Mouse (Mus musculus) adrenal gland, postnatal 14 days (tissue): ENCODE data around the gene Mdfi. TPM values are rescaled to one million over a fixed set of nuclear protein-coding genes. Genes with fewer than 3 reads are reported as not detected.
"Not testable (repeated sequence)": the region's sequence is repeated elsewhere in the genome, so short reads cannot be mapped to it uniquely, and the experiment has no call there.

Experiments used
- DNase-seq: peaks from one replicate; pipeline ENCODE4 v3.0.0; 2021; ENCODE audit warnings: mixed read lengths
- long read RNA-seq, 2 experiments: library from polyadenylated mRNA; stranded (forward); transcript quantifications; one replicate each; pipeline ENCODE4 v2.0.0; 2021
- total RNA-seq: library from RNA; stranded (reverse); gene quantifications from 2 replicates; pipeline ENCODE4 v1.2.3, GENCODE M21; 2021

Mdfi gene
- 3.9 and 4.3 TPM in 2 replicates for total RNA-seq
- long read RNA-seq, experiment 1, partial matches to known transcripts = 0 of 2 reads
- long read RNA-seq, experiment 1, other reads (novel, unspliced or antisense) = 2 of 2 reads
- long read RNA-seq, experiment 2 = 0 reads

GRCm38 (mm10) chr17:47834482-47834767 is at the start of gene Mdfi:
TSS of gene Mdfi (minus strand) at chr17:47834691.
- DNase-seq = no peak

GRCm38 (mm10) chr17:47883099-47883498 is 48.6 kb upstream of the Mdfi start:
- no peak for DNase-seq

- no peak for DNase-seq
Observed at GRCm38 (mm10) chr17:47881330-47881729, 46.8 kb upstream of the Mdfi start.

GRCm38 (mm10) chr17:47879207-47879606 is 44.7 kb upstream of the Mdfi start:
- DNase-seq = no peak

GRCm38 (mm10) chr17:47878378-47879089 is 44.0 kb upstream of the Mdfi start:
- DNase-seq = peak; percentile 29

GRCm38 (mm10) chr17:47877715-47878377 is 43.4 kb upstream of the Mdfi start:
- no peak for DNase-seq

- no peak for DNase-seq
Observed at GRCm38 (mm10) chr17:47876776-47877714, 42.6 kb upstream of the Mdfi start.

GRCm38 (mm10) chr17:47873341-47873791 is 38.9 kb upstream of the Mdfi start:
- peak; percentile 86 for DNase-seq

GRCm38 (mm10) chr17:47872311-47873011 is 38.0 kb upstream of the Mdfi start:
- no peak for DNase-seq

- DNase-seq = no peak
Observed at GRCm38 (mm10) chr17:47869874-47870273, 35.4 kb upstream of the Mdfi start.

- no peak for DNase-seq
Observed at GRCm38 (mm10) chr17:47866037-47866436, 31.5 kb upstream of the Mdfi start.

- DNase-seq = peak; percentile 94
Observed at GRCm38 (mm10) chr17:47864496-47864895, 30.0 kb upstream of the Mdfi start.

- DNase-seq = no peak
Observed at GRCm38 (mm10) chr17:47863437-47863836, 28.9 kb upstream of the Mdfi start.

GRCm38 (mm10) chr17:47863023-47863422 is 28.5 kb upstream of the Mdfi start:
- DNase-seq = no peak

GRCm38 (mm10) chr17:47855544-47855943 is 21.1 kb upstream of the Mdfi start:
- DNase-seq = no peak

GRCm38 (mm10) chr17:47854908-47855307 is 20.4 kb upstream of the Mdfi start:
- DNase-seq = no peak

- DNase-seq = peak; percentile 34
Observed at GRCm38 (mm10) chr17:47853760-47854159, 19.3 kb upstream of the Mdfi start.

GRCm38 (mm10) chr17:47853336-47853735 is 18.8 kb upstream of the Mdfi start:
- DNase-seq = no peak

- DNase-seq = not testable (repeated sequence)
Observed at GRCm38 (mm10) chr17:47851798-47852360, 17.4 kb upstream of the Mdfi start.

- DNase-seq = no peak
Observed at GRCm38 (mm10) chr17:47850639-47851314, 16.3 kb upstream of the Mdfi start.

- no peak for DNase-seq
Observed at GRCm38 (mm10) chr17:47850035-47850434, 15.5 kb upstream of the Mdfi start.
